Mouse (Mus musculus): Measurements from ENCODE around the gene Ptma. TPM values are rescaled to one million over a fixed set of nuclear protein-coding genes. Genes with fewer than 3 reads are reported as not detected.

Ptma gene
- polyA plus RNA-seq, 2 experiments = 2,429 to 3,055 TPM

- no peak for DNase-seq (ENCODE audit: low spot score)
- peaks cover 8% of the 10 kb centered on the region; the same call in 1 of the 2 replicates for H3K4me1 ChIP-seq (ENCODE audit: control insufficient read depth, insufficient read depth, low read length)
- peak overlapping the region; percentile 100 for H3K9ac ChIP-seq (ENCODE audit: low read depth, low read length, severe bottlenecking)
- no peaks in the 10 kb centered on the region; the same call in 1 of the 2 replicates for H3K9me3 ChIP-seq (ENCODE audit: control insufficient read depth, low read length)
- no peak overlapping the region for H3K27ac ChIP-seq (replicated peaks; ENCODE audit: low read depth, low read length)
- no peak for TF ChIP-seq POLR2A (IDR thresholded peaks at IDR 0.05; ENCODE audit: borderline replicate concordance, extremely low read depth, insufficient read depth, insufficient read length)
- ATAC-seq (ENCODE audit: low FRiP score, low read depth) = no peak
- peak overlapping the region; percentile 100 for H3K4me3 ChIP-seq (replicated peaks; ENCODE audit: low read length)
- H3K36me3 ChIP-seq (ENCODE audit: control insufficient read depth, insufficient read depth, low read length) = peaks cover 38% of the 10 kb centered on the region
- H3K27me3 ChIP-seq (ENCODE audit: control insufficient read depth, insufficient read depth, low read length) = no peaks in the 10 kb centered on the region
- peak overlapping the region; percentile 88 for H3K4me2 ChIP-seq (replicated peaks; ENCODE audit: low read depth, low read length, severe bottlenecking)
- WGBS = 20% methylated on average over 4 of the region's 4 CpGs
These were observed 3.1 kb downstream of the Ptma start for GRCm38 (mm10) chr1:86529590-86529989.

- Histone ChIP-seq H3K36me3 (ENCODE audit: control insufficient read depth, insufficient read depth, low read length) (peaks cover 38% of the 10 kb centered on the region), H3K27ac (replicated peaks; ENCODE audit: low read depth, low read length) (peak overlapping the region; percentile 29; the same call in 1 of the 2 replicates), H3K4me2 (replicated peaks; ENCODE audit: low read depth, low read length, severe bottlenecking) (no peak overlapping the region; the same call in 1 of the 2 replicates), H3K9ac (ENCODE audit: low read depth, low read length, severe bottlenecking) (no peak overlapping the region; the same call in 1 of the 2 replicates), H3K4me1 (ENCODE audit: control insufficient read depth, insufficient read depth, low read length) (0 out of 2 replicates have a peak, but pooled peaks cover 6% of the 10 kb centered on the region), H3K4me3 (replicated peaks; ENCODE audit: low read length) (no peak overlapping the region), H3K27me3 (ENCODE audit: control insufficient read depth, insufficient read depth, low read length) (no peaks in the 10 kb centered on the region), H3K9me3 (ENCODE audit: control insufficient read depth, low read length) (no peaks in the 10 kb centered on the region; the same call in 1 of the 2 replicates)
- no peak for DNase-seq (ENCODE audit: low spot score)
- WGBS = 12% methylated on average over 4 of the region's 4 CpGs
- no peak for TF ChIP-seq POLR2A (IDR thresholded peaks at IDR 0.05; ENCODE audit: borderline replicate concordance, extremely low read depth, insufficient read depth, insufficient read length)
- ATAC-seq (ENCODE audit: low FRiP score, low read depth) = no peak
These were observed 4.5 kb downstream of the Ptma start for GRCm38 (mm10) chr1:86530871-86531546.

GRCm38 (mm10) chr1:86531547-86532321 lies 5.2 kb downstream of the Ptma start:
- Histone ChIP-seq H3K9ac (ENCODE audit: low read depth, low read length, severe bottlenecking) (no peak overlapping the region; the same call in 1 of the 2 replicates), H3K9me3 (ENCODE audit: control insufficient read depth, low read length) (no peaks in the 10 kb centered on the region; the same call in 1 of the 2 replicates), H3K27me3 (ENCODE audit: control insufficient read depth, insufficient read depth, low read length) (no peaks in the 10 kb centered on the region), H3K36me3 (ENCODE audit: control insufficient read depth, insufficient read depth, low read length) (peaks cover 38% of the 10 kb centered on the region), H3K4me1 (ENCODE audit: control insufficient read depth, insufficient read depth, low read length) (0 out of 2 replicates have a peak, but pooled peaks cover 6% of the 10 kb centered on the region), H3K27ac (replicated peaks; ENCODE audit: low read depth, low read length) (peak overlapping the region; percentile 29; the same call in 1 of the 2 replicates), H3K4me3 (replicated peaks; ENCODE audit: low read length) (no peak overlapping the region), H3K4me2 (replicated peaks; ENCODE audit: low read depth, low read length, severe bottlenecking) (0 out of 2 replicates have a peak overlapping the region, but pooled peaks have one; percentile 8)
- WGBS = 4% methylated on average over 13 of the region's 13 CpGs
- no peak for TF ChIP-seq POLR2A (IDR thresholded peaks at IDR 0.05; ENCODE audit: borderline replicate concordance, extremely low read depth, insufficient read depth, insufficient read length)
- ATAC-seq (ENCODE audit: low FRiP score, low read depth) (peak; percentile 4; the same call in 1 of the 2 replicates), DNase-seq (ENCODE audit: low spot score) (no peak)

GRCm38 (mm10) chr1:86532362-86533051 lies 6.0 kb downstream of the Ptma start:
- Histone ChIP-seq H3K4me3 (replicated peaks; ENCODE audit: low read length) (no peak overlapping the region), H3K27ac (replicated peaks; ENCODE audit: low read depth, low read length) (no peak overlapping the region), H3K9me3 (ENCODE audit: control insufficient read depth, low read length) (no peaks in the 10 kb centered on the region; the same call in 1 of the 2 replicates), H3K27me3 (ENCODE audit: control insufficient read depth, insufficient read depth, low read length) (no peaks in the 10 kb centered on the region), H3K4me1 (ENCODE audit: control insufficient read depth, insufficient read depth, low read length) (0 out of 2 replicates have a peak, but pooled peaks cover 6% of the 10 kb centered on the region), H3K36me3 (ENCODE audit: control insufficient read depth, insufficient read depth, low read length) (peaks cover 38% of the 10 kb centered on the region), H3K4me2 (replicated peaks; ENCODE audit: low read depth, low read length, severe bottlenecking) (0 out of 2 replicates have a peak overlapping the region, but pooled peaks have one; percentile 8), H3K9ac (ENCODE audit: low read depth, low read length, severe bottlenecking) (no peak overlapping the region)
- 25% methylated on average over 11 of the region's 11 CpGs for WGBS
- TF ChIP-seq POLR2A (IDR thresholded peaks at IDR 0.05; ENCODE audit: borderline replicate concordance, extremely low read depth, insufficient read depth, insufficient read length) = no peak
- peak; percentile 38 for ATAC-seq (ENCODE audit: low FRiP score, low read depth)
- peak; percentile 94 for DNase-seq (ENCODE audit: low spot score)
